Mouse (Mus musculus) hindbrain, embryonic 11.5 days (tissue): ENCODE results near the gene Txndc8. TPM values are rescaled to one million over a fixed set of nuclear protein-coding genes. Genes with fewer than 3 reads are reported as not detected.

Experiments used
- ATAC-seq: fragments of 200-750 bp; cut with Nextera tagmentation; 2 replicates; pipeline ENCODE4 v1.8.0; 2017; ENCODE audit warnings: mild to moderate bottlenecking, moderate TSS enrichment, moderate library complexity; ENCODE audit not compliant: low FRiP score
- DNase-seq: peaks from one replicate; pipeline ENCODE4 v3.0.0-alpha.2; 2015; ENCODE audit warnings: low spot score
- H3K27ac ChIP-seq: fragments of 300-500 bp; sonication (generic); 2 replicates; pipeline ENCODE4 v1.5.1; 2014; ENCODE audit warnings: mild to moderate bottlenecking, low read depth, low read length
- H3K27me3 ChIP-seq: fragments of 300-500 bp; sonication (generic); 2 replicates; pipeline ENCODE4 v1.6.1; 2014; ENCODE audit warnings: mild to moderate bottlenecking, low read length, moderate library complexity, mixed read lengths; ENCODE audit not compliant: control insufficient read depth, insufficient read depth
- H3K36me3 ChIP-seq: fragments of 300-500 bp; sonication (generic); 2 replicates; pipeline ENCODE4 v1.6.1; 2014; ENCODE audit warnings: mild to moderate bottlenecking, low read length, moderate library complexity, mixed read lengths; ENCODE audit not compliant: control insufficient read depth, insufficient read depth
- H3K4me1 ChIP-seq: fragments of 300-500 bp; sonication (generic); replicated peaks from 2 replicates; pipeline ENCODE4 v1.6.1; 2014; ENCODE audit warnings: low read length, mixed read lengths; ENCODE audit not compliant: control insufficient read depth, insufficient read depth
- H3K4me2 ChIP-seq: fragments of 300-500 bp; sonication (generic); replicated peaks from 2 replicates; pipeline ENCODE4 v1.6.1; 2014; ENCODE audit warnings: mild to moderate bottlenecking, low read depth, low read length
- H3K4me3 ChIP-seq: fragments of 300-500 bp; sonication (generic); 2 replicates; pipeline ENCODE4 v1.5.1; 2014; ENCODE audit warnings: low read depth, low read length
- H3K9ac ChIP-seq: fragments of 300-500 bp; sonication (generic); 2 replicates; pipeline ENCODE4 v1.6.1; 2014; ENCODE audit warnings: low read depth, low read length
- H3K9me3 ChIP-seq: fragments of 300-500 bp; sonication (generic); 2 replicates; pipeline ENCODE4 v1.6.1; 2016; ENCODE audit warnings: low read length; ENCODE audit not compliant: control insufficient read depth
- WGBS: fragments of 180-500 bp; shearing (Covaris S2); extraction: QIAGEN DNeasy Blood & Tissue Kit; methylation state at CpG from one replicate; pipeline ENCODE4 v1.1.7; 2014; 5-methylcytosine and 5-hydroxymethylcytosine counted together
- polyA plus RNA-seq: library from polyadenylated mRNA; unstranded; fragments of >200 nt; fragmentation: Nextera tagmentation; extraction: Ambion mirVana; gene quantifications from 2 replicates; pipeline ENCODE4 v1.2.1, GENCODE M21; 2014

Gene Txndc8
- polyA plus RNA-seq, 1 experiment from 2014 or later, result not detected

DNA sequence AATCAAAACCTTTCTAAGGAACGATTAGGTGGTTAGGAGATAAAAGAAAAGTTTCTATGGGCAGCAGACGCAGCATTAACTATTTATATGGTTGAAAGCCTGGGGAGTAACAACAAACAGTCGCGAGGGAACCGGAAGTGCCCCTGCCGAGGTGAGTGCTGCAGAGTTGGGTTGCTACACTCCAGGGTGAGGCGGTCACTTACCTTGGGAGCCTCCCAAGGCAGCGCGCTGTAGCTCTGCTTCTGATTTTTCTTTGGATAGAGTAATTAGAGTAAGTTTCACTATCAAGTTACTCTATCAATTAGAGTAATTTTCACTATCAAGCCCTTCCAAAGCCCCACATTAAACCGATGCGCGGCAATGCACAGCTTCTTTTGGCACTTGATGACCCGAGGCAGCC, 25.7 kb upstream of the Txndc8 start:
- no peak for DNase-seq
- Histone ChIP-seq H3K27me3 (no peaks in the 10 kb centered on the region), H3K4me2 (0 out of 2 replicates have a peak overlapping the region, but pooled peaks have one; percentile 11), H3K9ac (no peak overlapping the region), H3K9me3 (no peaks in the 10 kb centered on the region), H3K4me3 (no peak overlapping the region), H3K27ac (no peak overlapping the region), H3K36me3 (no peaks in the 10 kb centered on the region), H3K4me1 (no peaks in the 10 kb centered on the region)
- no peak for ATAC-seq
- WGBS, result 54% methylated on average over 13 of the region's 13 CpGs

DNA sequence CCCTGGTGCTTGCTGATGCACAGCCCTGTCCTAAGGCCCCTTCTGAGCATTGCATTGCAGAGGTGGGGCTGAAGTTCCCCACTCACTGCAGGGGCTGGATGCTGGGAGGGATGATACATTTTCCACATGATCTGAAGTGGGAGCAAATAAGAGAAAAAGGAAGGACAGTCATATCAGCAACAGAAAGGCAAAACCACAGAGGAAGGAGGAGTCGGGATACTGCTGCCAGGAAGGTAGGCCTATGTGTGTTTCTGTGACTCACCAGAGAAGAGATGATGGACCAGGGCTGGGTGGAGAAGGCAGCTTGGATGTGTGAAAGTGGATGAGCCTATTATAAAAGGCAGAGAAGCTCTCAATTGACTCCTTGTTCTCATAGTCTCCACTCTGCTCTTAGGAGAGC, 23.8 kb upstream of the Txndc8 start:
- Histone ChIP-seq H3K36me3 (no peaks in the 10 kb centered on the region), H3K4me1 (no peaks in the 10 kb centered on the region), H3K27ac (no peak overlapping the region), H3K9ac (no peak overlapping the region), H3K9me3 (no peaks in the 10 kb centered on the region), H3K4me3 (no peak overlapping the region), H3K4me2 (no peak overlapping the region), H3K27me3 (no peaks in the 10 kb centered on the region)
- ATAC-seq, result no peak
- WGBS, result 83% methylated on average over 1 of the region's 1 CpGs
- no peak for DNase-seq

DNA sequence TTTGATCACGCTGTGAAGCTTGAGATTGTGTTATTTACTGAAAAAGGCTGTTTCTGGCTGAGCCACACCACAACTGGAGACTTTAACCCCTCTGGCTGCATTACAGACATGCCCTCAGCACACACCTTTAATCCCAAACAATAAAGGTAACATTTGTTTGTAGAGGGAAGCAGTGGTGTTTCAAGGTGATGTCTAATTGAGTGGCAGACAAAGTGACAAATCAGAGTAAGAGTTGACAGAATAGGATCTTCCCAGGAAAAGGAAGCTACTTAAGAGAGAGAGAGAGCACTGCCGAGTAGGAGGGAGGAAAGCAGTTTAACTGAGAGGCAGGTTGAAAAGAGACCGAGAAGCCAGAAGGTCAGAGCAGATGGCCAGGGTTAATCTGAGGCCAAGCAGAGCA, 5.4 kb downstream of the Txndc8 start:
- Histone ChIP-seq H3K4me3 (no peak overlapping the region), H3K27me3 (no peaks in the 10 kb centered on the region), H3K36me3 (no peaks in the 10 kb centered on the region), H3K4me2 (no peak overlapping the region), H3K9me3 (no peaks in the 10 kb centered on the region), H3K9ac (no peak overlapping the region), H3K27ac (no peak overlapping the region), H3K4me1 (no peaks in the 10 kb centered on the region)
- ATAC-seq, result no peak
- DNase-seq, result no peak
- WGBS, result 59% methylated on average over 3 of the region's 3 CpGs

DNA sequence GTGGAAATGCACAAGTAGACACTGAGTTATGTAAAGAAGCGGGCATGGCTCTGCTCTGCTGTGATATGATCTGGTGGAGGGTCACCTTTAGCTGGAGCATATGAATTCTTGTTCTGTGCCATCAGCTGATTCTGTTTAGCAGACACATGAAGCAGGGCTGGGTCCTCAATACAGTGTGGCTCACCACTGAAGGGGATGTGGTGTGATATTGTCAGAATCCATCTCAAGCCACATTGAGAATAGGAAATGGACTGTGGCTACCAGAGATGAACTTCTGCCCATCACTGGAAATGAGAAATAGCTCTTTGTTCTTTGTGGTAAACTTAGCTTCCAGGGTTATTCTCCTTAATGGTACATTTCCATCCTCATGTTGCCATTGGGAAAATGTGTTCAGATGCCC, 17.5 kb downstream of the Txndc8 start:
- no peaks in the 10 kb centered on the region for H3K9me3 ChIP-seq
- no peak overlapping the region for H3K9ac ChIP-seq
- no peaks in the 10 kb centered on the region for H3K27me3 ChIP-seq
- 93% methylated on average over 1 of the region's 1 CpGs for WGBS
- no peak overlapping the region for H3K4me3 ChIP-seq
- DNase-seq (no peak), ATAC-seq (no peak)
- H3K4me1 ChIP-seq, result no peaks in the 10 kb centered on the region
- no peak overlapping the region for H3K27ac ChIP-seq
- no peak overlapping the region for H3K4me2 ChIP-seq
- no peaks in the 10 kb centered on the region for H3K36me3 ChIP-seq

DNA sequence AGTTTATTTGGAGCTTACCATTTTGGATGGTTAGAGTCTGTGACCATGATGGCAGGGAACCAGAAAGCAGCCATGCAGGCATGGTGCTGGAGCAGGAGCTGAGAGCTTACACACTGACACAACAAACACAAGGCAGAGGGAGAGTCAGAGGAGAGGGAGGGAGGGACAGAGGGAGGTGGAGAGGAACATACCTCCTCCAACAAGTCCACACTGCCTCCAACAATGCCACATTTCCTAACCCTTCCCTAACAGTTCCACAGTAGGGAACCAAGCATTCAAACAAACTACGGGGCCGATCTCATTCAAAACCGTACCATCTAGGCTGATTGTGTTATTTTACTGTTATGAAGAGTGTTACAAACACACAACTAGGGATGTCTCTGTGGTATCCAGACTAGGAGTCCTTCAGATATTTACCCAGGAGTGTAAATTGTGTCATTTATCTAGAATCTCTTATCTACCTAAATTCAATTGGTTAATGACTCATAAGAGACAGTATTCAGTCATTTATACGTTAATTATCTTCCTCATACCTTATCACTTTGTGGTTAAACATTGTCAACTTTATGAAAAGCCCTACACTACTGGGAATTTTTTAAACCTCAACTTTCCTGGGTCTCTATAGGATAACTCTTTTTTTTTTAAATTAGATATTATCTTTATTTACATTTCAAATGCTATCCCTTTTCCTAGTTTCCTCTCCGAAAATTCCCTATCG, 34.4 kb downstream of the Txndc8 start:
- Histone ChIP-seq H3K27me3 (no peaks in the 10 kb centered on the region), H3K36me3 (no peaks in the 10 kb centered on the region), H3K27ac (no peak overlapping the region), H3K4me2 (no peak overlapping the region), H3K4me1 (no peaks in the 10 kb centered on the region), H3K9ac (no peak overlapping the region), H3K9me3 (no peaks in the 10 kb centered on the region), H3K4me3 (no peak overlapping the region)
- WGBS, result 88% methylated on average over 6 of the region's 6 CpGs
- DNase-seq (no peak), ATAC-seq (no peak)

DNA sequence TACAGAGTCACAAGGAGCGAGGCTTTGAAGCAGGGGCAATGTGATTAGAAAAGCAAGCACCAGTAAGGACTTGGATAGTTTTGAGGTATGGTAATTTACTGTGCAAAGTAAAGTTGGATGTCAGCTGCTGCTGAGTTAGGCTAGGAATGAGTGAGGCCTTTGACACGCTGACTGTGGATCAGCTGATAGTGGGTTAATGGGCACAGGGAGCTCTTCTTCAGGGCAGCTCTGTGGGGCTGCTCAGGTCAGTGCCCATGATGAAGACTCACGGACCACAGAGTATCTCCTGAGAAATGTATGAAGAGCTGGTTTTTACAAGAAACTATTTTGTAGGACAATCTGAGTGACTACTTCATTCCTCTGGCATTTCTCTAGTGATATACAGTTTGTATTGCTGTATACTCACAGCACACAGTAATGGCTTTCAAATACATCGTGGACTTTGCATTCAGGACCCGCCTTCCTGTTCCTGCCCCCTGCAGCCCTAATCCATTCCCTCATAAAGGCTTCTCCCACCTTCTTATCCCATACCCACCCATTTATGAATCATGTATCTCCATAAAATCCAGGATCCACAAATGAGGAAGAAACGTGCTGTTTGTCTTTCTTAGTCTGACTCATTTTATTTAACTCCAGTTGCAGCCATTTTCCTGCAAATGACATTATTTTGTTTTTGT, 35.2 kb downstream of the Txndc8 start:
- H3K27ac ChIP-seq, result no peak overlapping the region
- whole genome bisulfite sequencing, result 83% methylated on average over 6 of the region's 6 CpGs
- H3K27me3 ChIP-seq, result no peaks in the 10 kb centered on the region
- ATAC-seq (no peak), DNase-seq (no peak)
- no peak overlapping the region for H3K4me3 ChIP-seq
- no peak overlapping the region for H3K9ac ChIP-seq
- no peak overlapping the region for H3K4me2 ChIP-seq
- H3K9me3 ChIP-seq, result no peaks in the 10 kb centered on the region
- no peaks in the 10 kb centered on the region for H3K4me1 ChIP-seq
- H3K36me3 ChIP-seq, result no peaks in the 10 kb centered on the region

DNA sequence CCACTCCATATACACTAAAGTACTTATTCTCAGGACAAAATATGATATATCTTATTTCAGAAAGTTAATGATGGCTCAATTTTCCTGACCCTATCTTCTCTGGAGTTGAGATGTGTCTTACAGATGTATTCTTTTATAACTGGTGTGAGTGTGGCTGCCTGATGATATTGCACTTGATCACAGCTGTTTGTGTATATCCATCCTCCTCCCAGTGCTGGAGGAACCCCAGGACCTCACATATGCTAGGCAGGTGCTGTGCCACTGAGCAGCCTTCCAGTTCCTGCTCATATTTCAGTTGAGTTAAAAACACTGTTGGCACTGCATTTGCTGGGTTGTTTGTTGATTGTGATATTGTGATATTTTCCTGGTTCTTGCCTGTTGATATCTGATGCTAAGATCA, 38.6 kb downstream of the Txndc8 start:
- DNase-seq, result no peak
- ATAC-seq, result no peak

DNA sequence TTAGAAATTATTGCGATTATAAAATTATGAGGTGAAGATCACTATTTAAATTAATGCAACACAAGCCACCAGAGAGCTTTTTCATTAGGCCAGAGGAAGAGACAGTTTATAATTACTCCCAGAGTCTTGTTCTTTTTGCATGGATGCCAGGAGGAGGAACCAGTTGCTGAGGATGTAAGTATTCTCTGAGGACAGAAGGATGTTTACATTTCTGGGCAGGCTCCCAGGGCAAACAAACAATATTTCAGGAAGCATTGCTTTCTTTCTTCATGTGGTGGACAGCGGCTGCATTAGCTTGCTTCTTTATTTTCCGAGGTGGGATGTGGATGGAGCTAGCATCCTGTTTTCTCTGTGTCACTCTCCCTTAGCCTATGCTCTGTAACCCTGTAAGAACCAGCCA, 41.7 kb downstream of the Txndc8 start:
- no peaks in the 10 kb centered on the region for H3K36me3 ChIP-seq
- no peak overlapping the region for H3K27ac ChIP-seq
- no peaks in the 10 kb centered on the region for H3K27me3 ChIP-seq
- no peak overlapping the region for H3K4me2 ChIP-seq
- H3K4me3 ChIP-seq, result no peak overlapping the region
- 79% methylated on average over 3 of the region's 3 CpGs for WGBS
- H3K9ac ChIP-seq, result no peak overlapping the region
- ATAC-seq, result no peak
- DNase-seq, result no peak
- no peaks in the 10 kb centered on the region for H3K9me3 ChIP-seq
- no peaks in the 10 kb centered on the region for H3K4me1 ChIP-seq

More for the DNA sequence above, 38.6 kb downstream of the Txndc8 start:
- Histone ChIP-seq H3K4me1 (no peaks in the 10 kb centered on the region), H3K4me3 (no peak overlapping the region), H3K4me2 (no peak overlapping the region), H3K36me3 (no peaks in the 10 kb centered on the region), H3K9me3 (no peaks in the 10 kb centered on the region), H3K9ac (no peak overlapping the region), H3K27ac (no peak overlapping the region), H3K27me3 (no peaks in the 10 kb centered on the region)

DNA sequence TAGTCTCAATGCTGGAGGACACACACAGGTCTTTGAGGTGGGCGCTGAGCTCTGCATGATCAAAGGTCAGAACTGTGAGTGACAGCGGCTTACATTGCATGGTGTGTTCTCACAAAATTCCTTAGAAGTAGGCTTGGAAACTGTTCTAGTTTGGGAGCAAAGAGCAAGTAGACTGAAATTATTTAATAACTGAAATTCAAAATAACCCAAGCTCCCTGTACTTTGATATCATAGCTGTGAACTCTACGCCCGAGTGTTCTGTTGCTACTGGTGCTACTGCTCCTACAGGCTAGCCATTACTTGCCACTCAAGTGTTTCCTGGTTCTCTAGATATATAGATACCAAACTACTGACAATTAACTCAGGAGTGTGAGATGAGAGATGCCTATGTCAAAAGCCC, 43.4 kb downstream of the Txndc8 start:
- no peak for ATAC-seq
- no peaks in the 10 kb centered on the region for H3K36me3 ChIP-seq
- no peak overlapping the region for H3K9ac ChIP-seq
- no peak overlapping the region for H3K27ac ChIP-seq
- no peak overlapping the region for H3K4me2 ChIP-seq
- no peak for DNase-seq
- no peaks in the 10 kb centered on the region for H3K27me3 ChIP-seq
- H3K4me3 ChIP-seq, result no peak overlapping the region
- H3K4me1 ChIP-seq, result no peaks in the 10 kb centered on the region
- no peaks in the 10 kb centered on the region for H3K9me3 ChIP-seq
- 96% methylated on average over 4 of the region's 4 CpGs for WGBS
